Mouse (Mus musculus): ENCODE results near the gene Shc2.

Shc2 gene

GRCm38 (mm10) chr10:79616376-79616775 lies 21.3 kb downstream of the Shc2 start:
- no peak for DNase-seq (ENCODE audit: inconsistent age in 2 of 2, low spot score in 1 of 2)

GRCm38 (mm10) chr10:79615860-79616259 lies 21.9 kb downstream of the Shc2 start:
- no peak for DNase-seq (ENCODE audit: inconsistent age in 2 of 2, low spot score in 1 of 2)

GRCm38 (mm10) chr10:79614305-79614643 lies 23.4 kb downstream of the Shc2 start:
- no peak for DNase-seq (ENCODE audit: inconsistent age in 2 of 2, low spot score in 1 of 2)

GRCm38 (mm10) chr10:79613578-79614304 lies 24.0 kb downstream of the Shc2 start, which contains the start of gene C2cd4c:
TSS of gene C2cd4c (minus strand) at chr10:79614025.
- peak; percentile 49 to 75 for DNase-seq (ENCODE audit: inconsistent age in 2 of 2, low spot score in 1 of 2)

GRCm38 (mm10) chr10:79612192-79613135 lies 25.3 kb downstream of the Shc2 start:
- no peak for DNase-seq (ENCODE audit: inconsistent age in 2 of 2, low spot score in 1 of 2)

- DNase-seq (ENCODE audit: inconsistent age in 2 of 2, low spot score in 1 of 2), result no peak
Observed at GRCm38 (mm10) chr10:79611296-79611695, 26.4 kb downstream of the Shc2 start.

- no peak for DNase-seq (ENCODE audit: inconsistent age in 2 of 2, low spot score in 1 of 2)
Observed at GRCm38 (mm10) chr10:79609276-79609675, 28.4 kb downstream of the Shc2 start.

- no peak for DNase-seq (ENCODE audit: inconsistent age in 2 of 2, low spot score in 1 of 2)
Observed at GRCm38 (mm10) chr10:79607892-79608291, 29.8 kb downstream of the Shc2 start.

GRCm38 (mm10) chr10:79606537-79606936 lies 31.2 kb downstream of the Shc2 start:
- DNase-seq (ENCODE audit: inconsistent age in 2 of 2, low spot score in 1 of 2), result no peak

GRCm38 (mm10) chr10:79597936-79598230 lies 39.8 kb downstream of the Shc2 start:
- no peak for DNase-seq (ENCODE audit: inconsistent age in 2 of 2, low spot score in 1 of 2)

GRCm38 (mm10) chr10:79597051-79597935 lies 40.4 kb downstream of the Shc2 start:
- DNase-seq (ENCODE audit: inconsistent age in 2 of 2, low spot score in 1 of 2), result no peak

GRCm38 (mm10) chr10:79595590-79595929 lies 42.2 kb downstream of the Shc2 start:
- DNase-seq (ENCODE audit: inconsistent age in 2 of 2, low spot score in 1 of 2), result no peak

- peak; percentile 52 to 85 for DNase-seq (ENCODE audit: inconsistent age in 2 of 2, low spot score in 1 of 2)
Observed at GRCm38 (mm10) chr10:79594872-79595589, 42.7 kb downstream of the Shc2 start.

- DNase-seq (ENCODE audit: inconsistent age in 2 of 2, low spot score in 1 of 2), result no peak
Observed at GRCm38 (mm10) chr10:79594111-79594510, 43.6 kb downstream of the Shc2 start.

- no peak for DNase-seq (ENCODE audit: inconsistent age in 2 of 2, low spot score in 1 of 2)
Observed at GRCm38 (mm10) chr10:79590702-79591101, 47.0 kb downstream of the Shc2 start.

- no peak for DNase-seq (ENCODE audit: inconsistent age in 2 of 2, low spot score in 1 of 2)
Observed at GRCm38 (mm10) chr10:79587752-79588126, 50.0 kb downstream of the Shc2 start.

- DNase-seq (ENCODE audit: inconsistent age in 2 of 2, low spot score in 1 of 2), result no peak
Observed at GRCm38 (mm10) chr10:79587061-79587751, 50.5 kb downstream of the Shc2 start, which contains the start of gene Theg. TSS of gene Theg (minus strand) at chr10:79587331.

- DNase-seq (ENCODE audit: inconsistent age in 2 of 2, low spot score in 1 of 2), result no peak
Observed at GRCm38 (mm10) chr10:79586243-79586642, 51.5 kb downstream of the Shc2 start.

- no peak for DNase-seq (ENCODE audit: inconsistent age in 2 of 2, low spot score in 1 of 2)
Observed at GRCm38 (mm10) chr10:79585723-79586122, 52.0 kb downstream of the Shc2 start.

- DNase-seq (ENCODE audit: inconsistent age in 2 of 2, low spot score in 1 of 2), result no peak
Observed at GRCm38 (mm10) chr10:79585136-79585535, 52.6 kb downstream of the Shc2 start.
